In the genomic region with DNA sequence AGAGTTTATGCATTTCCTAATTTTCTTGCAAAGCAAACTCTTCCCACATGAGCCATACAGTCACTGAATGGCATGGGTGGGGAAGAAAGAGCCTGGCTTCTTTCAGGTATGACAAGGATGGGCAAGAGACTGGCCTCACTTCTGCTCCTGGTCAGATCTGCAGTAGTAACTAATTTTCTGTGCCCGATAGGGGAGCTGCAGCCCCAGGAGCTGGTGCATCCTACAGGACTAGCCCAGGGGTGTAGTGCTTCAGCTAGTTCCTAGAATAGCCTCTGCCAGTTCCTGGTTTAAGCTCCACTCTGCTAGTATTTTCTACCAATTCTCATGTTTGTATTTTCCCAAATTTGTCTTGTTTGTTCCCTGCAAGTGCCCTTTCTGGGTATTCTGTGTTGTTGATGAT, we compare ENCODE assay signal across 14 mouse cellular contexts. TPM values are rescaled to one million over a fixed set of nuclear protein-coding genes. Genes with fewer than 3 reads are reported as not detected.
DNase-seq lines count a peak whose midpoint lies in the region; ATAC-seq and TF ChIP-seq lines count a peak whose summit lies in the region.
"Had no signal": no experiment of that assay in that cellular context is flagged by ENCODE, and none has a peak within 500 bp of the region (broad histone marks: within the 10 kb centered on the region; RNA-seq: fewer than 3 reads in every experiment).

No protein-coding gene starts in this region.

- H3K4me1 ChIP-seq in forebrain, postnatal 0 days (ENCODE audit: insufficient read depth) = no peaks in the 10 kb centered on the region
- H3K4me1 ChIP-seq in forebrain, embryonic 10.5 days = no peaks in the 10 kb centered on the region
- H3K4me1 ChIP-seq in kidney, embryonic 16.5 days (ENCODE audit: insufficient read depth, low read length) = no peaks in the 10 kb centered on the region
- H3K4me1 ChIP-seq in kidney, adult 2 months (ENCODE audit: control insufficient read depth, insufficient read depth, low read length) = no peaks in the 10 kb centered on the region
- no peaks in the 10 kb centered on the region for H3K4me1 ChIP-seq in midbrain, embryonic 13.5 days (replicated peaks)
- no peaks in the 10 kb centered on the region for H3K4me1 ChIP-seq in midbrain, embryonic 15.5 days

- peaks cover 8% of the 10 kb centered on the region; the same call in 1 of the 2 replicates for H3K36me3 ChIP-seq in forebrain, postnatal 0 days (ENCODE audit: insufficient read depth)
- peaks cover 26% of the 10 kb centered on the region for H3K36me3 ChIP-seq in forebrain, embryonic 10.5 days (replicated peaks)
- H3K36me3 ChIP-seq in kidney, embryonic 16.5 days (ENCODE audit: insufficient read depth, low read length) = peaks cover 7% of the 10 kb centered on the region; the same call in 1 of the 2 replicates
- peaks cover 1% of the 10 kb centered on the region; the same call in 1 of the 2 replicates for H3K36me3 ChIP-seq in kidney, adult 2 months (ENCODE audit: control insufficient read depth, insufficient read depth, low read length)
- H3K36me3 ChIP-seq in midbrain, embryonic 13.5 days = peaks cover 14% of the 10 kb centered on the region; the same call in 1 of the 2 replicates
- H3K36me3 ChIP-seq in midbrain, embryonic 15.5 days (replicated peaks) = no peaks in the 10 kb centered on the region; the same call in 1 of the 2 replicates
- H3K36me3 ChIP-seq in myocyte (ENCODE audit: control insufficient read depth, insufficient read depth) = peaks cover 22% of the 10 kb centered on the region

- TF ChIP-seq POLR2A in kidney, adult 2 months (IDR thresholded peaks at IDR 0.05; ENCODE audit: low read depth, low read length) = no peak
- TF ChIP-seq POLR2A in myocyte (IDR thresholded peaks at IDR 0.05; ENCODE audit: insufficient read length, low read depth) = no peak

- no peak overlapping the region for H3K4me3 ChIP-seq in forebrain, postnatal 0 days (ENCODE audit: low read depth, low read length)
- no peak overlapping the region for H3K4me3 ChIP-seq in forebrain, embryonic 10.5 days
- no peak overlapping the region for H3K4me3 ChIP-seq in kidney, embryonic 16.5 days (ENCODE audit: low read length)
- H3K4me3 ChIP-seq in kidney, adult 2 months (ENCODE audit: insufficient read depth, low read depth, low read length) = no peak overlapping the region
- no peak overlapping the region for H3K4me3 ChIP-seq in midbrain, embryonic 13.5 days (replicated peaks)
- H3K4me3 ChIP-seq in midbrain, embryonic 15.5 days = no peak overlapping the region
- H3K4me3 ChIP-seq in myocyte = no peak overlapping the region
- H3K4me3 ChIP-seq: liver, embryonic 15.5 days had no signal

- H3K9me3 ChIP-seq in forebrain, postnatal 0 days (ENCODE audit: low read length) = no peaks in the 10 kb centered on the region
- H3K9me3 ChIP-seq in forebrain, embryonic 10.5 days = no peaks in the 10 kb centered on the region
- H3K9me3 ChIP-seq in kidney, embryonic 16.5 days (ENCODE audit: low read length) = no peaks in the 10 kb centered on the region
- no peaks in the 10 kb centered on the region for H3K9me3 ChIP-seq in midbrain, embryonic 13.5 days
- no peaks in the 10 kb centered on the region for H3K9me3 ChIP-seq in midbrain, embryonic 15.5 days
- H3K9me3 ChIP-seq: liver, embryonic 15.5 days had no signal

- no peak for ATAC-seq in forebrain, postnatal 0 days
- ATAC-seq in kidney, embryonic 16.5 days (ENCODE audit: low FRiP score, low TSS enrichment) = 0 out of 2 replicates have a peak, but pooled peaks have one; percentile 46
- ATAC-seq in midbrain, embryonic 13.5 days = no peak
- no peak for ATAC-seq in midbrain, embryonic 15.5 days (replicated peaks)

- H3K4me2 ChIP-seq in forebrain, postnatal 0 days (ENCODE audit: low read depth) = no peak overlapping the region
- no peak overlapping the region for H3K4me2 ChIP-seq in kidney, embryonic 16.5 days (replicated peaks; ENCODE audit: low read depth, low read length)
- no peak overlapping the region for H3K4me2 ChIP-seq in midbrain, embryonic 13.5 days (replicated peaks)
- no peak overlapping the region for H3K4me2 ChIP-seq in midbrain, embryonic 15.5 days
- H3K4me2 ChIP-seq in myocyte (ENCODE audit: low read depth) = no peak overlapping the region
- H3K4me2 ChIP-seq: liver, embryonic 15.5 days had no signal

- WGBS in forebrain, postnatal 0 days = 57% methylated on average over 1 of the region's 1 CpGs
- WGBS in forebrain, embryonic 10.5 days = 68% methylated on average over 1 of the region's 1 CpGs
- WGBS in kidney, embryonic 16.5 days = 44% methylated on average over 1 of the region's 1 CpGs
- 52% methylated on average over 1 of the region's 1 CpGs for WGBS in kidney, adult 2 months
- 63% methylated on average over 1 of the region's 1 CpGs for whole genome bisulfite sequencing in midbrain, embryonic 13.5 days
- 59% methylated on average over 1 of the region's 1 CpGs for WGBS in midbrain, embryonic 15.5 days

- DNase-seq in forebrain, postnatal 0 days = no peak
- DNase-seq in forebrain, embryonic 10.5 days (ENCODE audit: extremely low spot score, low spot score) = no peak
- no peak for DNase-seq in kidney, adult 2 months
- DNase-seq in thymus, postnatal 14 days = no peak
- DNase-seq: adrenal gland, postnatal 25 days; cerebellum, adult 11 months; kidney, postnatal 14 days; layer of hippocampus, postnatal 36 days; lung, postnatal 4 days had no signal

- no peak overlapping the region for H3K27ac ChIP-seq in forebrain, postnatal 0 days (ENCODE audit: low read depth, low read length)
- no peak overlapping the region for H3K27ac ChIP-seq in forebrain, embryonic 10.5 days
- no peak overlapping the region for H3K27ac ChIP-seq in kidney, embryonic 16.5 days (ENCODE audit: low read length)
- H3K27ac ChIP-seq in kidney, adult 2 months (ENCODE audit: insufficient read depth, low read depth, low read length) = no peak overlapping the region
- H3K27ac ChIP-seq in midbrain, embryonic 13.5 days = 0 out of 2 replicates have a peak overlapping the region, but pooled peaks have one; percentile 19
- H3K27ac ChIP-seq in midbrain, embryonic 15.5 days = no peak overlapping the region
- H3K27ac ChIP-seq: liver, embryonic 15.5 days had no signal

- TF ChIP-seq CTCF in forebrain, postnatal 0 days (IDR thresholded peaks at IDR 0.05; ENCODE audit: low read depth) = peak; percentile 20; the same call in 1 of the 2 replicates
- no peak; the same call in 1 of the 2 replicates for TF ChIP-seq CTCF in kidney, adult 2 months (conservative IDR thresholded peaks at IDR 0.05; ENCODE audit: insufficient read depth, insufficient read length, low read depth, low read length)

- no peak overlapping the region for H3ac ChIP-seq in myocyte (ENCODE audit: control insufficient read depth, insufficient read length)

- H3K27me3 ChIP-seq in forebrain, postnatal 0 days (ENCODE audit: insufficient read depth, low read length) = no peaks in the 10 kb centered on the region
- H3K27me3 ChIP-seq in forebrain, embryonic 10.5 days (ENCODE audit: poor library complexity, severe bottlenecking) = no peaks in the 10 kb centered on the region
- H3K27me3 ChIP-seq in kidney, embryonic 16.5 days (ENCODE audit: insufficient read depth, low read length) = no peaks in the 10 kb centered on the region
- H3K27me3 ChIP-seq in kidney, adult 2 months (replicated peaks; ENCODE audit: control insufficient read depth, insufficient read depth, low read length) = no peaks in the 10 kb centered on the region
- H3K27me3 ChIP-seq in midbrain, embryonic 13.5 days = no peaks in the 10 kb centered on the region
- H3K27me3 ChIP-seq in midbrain, embryonic 15.5 days (replicated peaks) = no peaks in the 10 kb centered on the region
- H3K27me3 ChIP-seq in myocyte (ENCODE audit: control insufficient read depth, insufficient read depth, insufficient read length) = no peaks in the 10 kb centered on the region
- H3K27me3 ChIP-seq: liver, embryonic 15.5 days had no signal

- no peaks in the 10 kb centered on the region for H3K79me2 ChIP-seq in myocyte (ENCODE audit: control insufficient read depth, insufficient read depth)

- H3K9ac ChIP-seq in forebrain, postnatal 0 days = no peak overlapping the region
- H3K9ac ChIP-seq in kidney, embryonic 16.5 days (replicated peaks; ENCODE audit: low read length) = no peak overlapping the region
- H3K9ac ChIP-seq in midbrain, embryonic 13.5 days (replicated peaks) = no peak overlapping the region
- H3K9ac ChIP-seq in midbrain, embryonic 15.5 days = no peak overlapping the region
- H3K9ac ChIP-seq: liver, embryonic 15.5 days had no signal

TF ChIP-seq in myocyte, 11 proteins besides CTCF, POLR2A, EP300 and RAD21:
- no peak for TF ChIP-seq TCF3 (IDR thresholded peaks at IDR 0.05; ENCODE audit: insufficient read length, low read depth)
- peak; percentile 28 for TF ChIP-seq POLR2AphosphoS2 (IDR thresholded peaks at IDR 0.05; ENCODE audit: insufficient read length, low read depth)

RNA-seq across cellular contexts. Expression of a gene that starts 18.9 kb away (rescaled TPM):
- 19.9 and 25.1 TPM in 2 replicates for total RNA-seq in forebrain, postnatal 0 days (2014; rRNA removed)
- 9.5 and 14.1 TPM in 2 replicates for polyA plus RNA-seq in forebrain, postnatal 0 days (2015; fragmentation: Nextera tagmentation; extraction: Ambion mirVana)
- 25.4 and 28.1 TPM in 2 replicates for polyA plus RNA-seq in forebrain, embryonic 10.5 days (2016; fragmentation: Nextera tagmentation; extraction: Ambion mirVana)
- polyA plus RNA-seq in kidney, embryonic 16.5 days (2015; fragmentation: Nextera tagmentation; extraction: Ambion mirVana) = 37.5 and 44.7 TPM in 2 replicates
- polyA plus RNA-seq in kidney, adult 2 months (2012; rRNA removed) = 17.5 and 17.8 TPM in 2 replicates
- polyA plus RNA-seq in midbrain, embryonic 13.5 days (2015; fragmentation: Nextera tagmentation; extraction: Ambion mirVana) = 27.0 and 30.6 TPM in 2 replicates
- 24.4 and 26.1 TPM in 2 replicates for polyA plus RNA-seq in midbrain, embryonic 15.5 days (2015; fragmentation: Nextera tagmentation; extraction: Ambion mirVana)
- 3.9 TPM for polyA plus RNA-seq in myocyte (2012; fragmentation: generic; extraction: Trizol)
